Mouse (Mus musculus) megakaryocyte, embryonic 14.5 days (primary cell): ENCODE measurements at regions not wholly inside any gene's neighbourhood (a gene's known extent, or its start where the extent isn't known, plus 50 kb on each side); places are given as distances from the start of the nearest gene placed in this dataset.

Experiments used
- FLI1 ChIP-seq: IDR thresholded peaks from 2 replicates; pipeline ENCODE4 v1.6.1; 2012; ENCODE audit warnings: low read length, inconsistent platforms, mixed read lengths
- GATA1 ChIP-seq: IDR thresholded peaks from 3 replicates; pipeline ENCODE4 v1.6.1; 2012; ENCODE audit warnings: mixed read lengths, low read length, inconsistent platforms, borderline replicate concordance

- TF ChIP-seq FLI1 (no peak), GATA1 (no peak)
Measured at GRCm38 (mm10) chr13:107576701-107577100, 467.5 kb upstream of the Smim15 start.
